Mouse (Mus musculus) stomach, embryonic 14.5 days (tissue): Measurements from ENCODE around the gene Gm45521. TPM values are rescaled to one million over a fixed set of nuclear protein-coding genes. Genes with fewer than 3 reads are reported as not detected.

Experiments used
- ATAC-seq: fragments of 200-750 bp; cut with Nextera tagmentation; 2 replicates; pipeline ENCODE4 v1.8.0; 2017; ENCODE audit warnings: low read depth, moderate TSS enrichment; ENCODE audit not compliant: insufficient number of reproducible peaks, insufficient read depth, low FRiP score
- H3K27ac ChIP-seq: fragments of 300-500 bp; sonication (generic); 2 replicates; pipeline ENCODE4 v1.5.1; 2014; ENCODE audit warnings: mild to moderate bottlenecking, low read length, moderate library complexity, mixed read lengths
- H3K27me3 ChIP-seq: fragments of 300-500 bp; sonication (generic); 2 replicates; pipeline ENCODE4 v1.6.1; 2014; ENCODE audit warnings: low read length, control low read depth, mixed read lengths; ENCODE audit not compliant: control insufficient read depth, insufficient read depth
- H3K36me3 ChIP-seq: fragments of 300-500 bp; sonication (generic); 2 replicates; pipeline ENCODE4 v1.6.1; 2014; ENCODE audit warnings: mild to moderate bottlenecking, control low read depth, low read length, moderate library complexity, mixed read lengths; ENCODE audit not compliant: control insufficient read depth, insufficient read depth
- H3K4me1 ChIP-seq: fragments of 300-500 bp; sonication (generic); 2 replicates; pipeline ENCODE4 v1.6.1; 2014; ENCODE audit warnings: low read length, control low read depth, mixed read lengths; ENCODE audit not compliant: control insufficient read depth, insufficient read depth
- H3K4me2 ChIP-seq: fragments of 300-500 bp; sonication (generic); replicated peaks from 2 replicates; pipeline ENCODE4 v1.6.1; 2014; ENCODE audit warnings: low read depth, low read length, control low read depth
- H3K4me3 ChIP-seq: fragments of 300-500 bp; sonication (generic); 2 replicates; pipeline ENCODE4 v1.5.1; 2014; ENCODE audit warnings: low read depth, low read length, control low read depth
- H3K9ac ChIP-seq: fragments of 300-500 bp; sonication (generic); replicated peaks from 2 replicates; pipeline ENCODE4 v1.6.1; 2014; ENCODE audit warnings: low read depth, mild to moderate bottlenecking, control low read depth, low read length, moderate library complexity, mixed read lengths
- H3K9me3 ChIP-seq: fragments of 300-500 bp; sonication (generic); 2 replicates; pipeline ENCODE4 v1.6.1; 2016; ENCODE audit warnings: low read depth, low read length, control low read depth; ENCODE audit not compliant: control insufficient read depth
- WGBS: fragments of 180-500 bp; shearing (Covaris S2); extraction: QIAGEN DNeasy Blood & Tissue Kit; methylation state at CpG from one replicate; pipeline ENCODE4 v1.1.7; 2014; 5-methylcytosine and 5-hydroxymethylcytosine counted together
- polyA plus RNA-seq: library from polyadenylated mRNA; unstranded; fragments of >200 nt; fragmentation: Nextera tagmentation; extraction: Ambion mirVana; gene quantifications from 2 replicates; pipeline ENCODE4 v1.2.1, GENCODE M21; 2014

Gene Gm45521
- polyA plus RNA-seq, 1 experiment from 2014 or later: not detected

GRCm38 (mm10) chr14:7977471-7977870, 20.4 kb downstream of the Gm45521 start:
- Histone ChIP-seq H3K36me3 (no peaks in the 10 kb centered on the region), H3K4me1 (no peaks in the 10 kb centered on the region), H3K9ac (no peak overlapping the region), H3K9me3 (no peaks in the 10 kb centered on the region), H3K4me3 (no peak overlapping the region), H3K27ac (no peak overlapping the region), H3K27me3 (no peaks in the 10 kb centered on the region), H3K4me2 (no peak overlapping the region)
- 97% methylated on average over 1 of the region's 1 CpGs for WGBS
- no peak for ATAC-seq

- H3K9me3 ChIP-seq: no peaks in the 10 kb centered on the region
- H3K4me1 ChIP-seq: no peaks in the 10 kb centered on the region
- no peak overlapping the region for H3K4me3 ChIP-seq
- 79% methylated on average over 1 of the region's 1 CpGs for WGBS
- H3K27ac ChIP-seq: no peak overlapping the region
- no peaks in the 10 kb centered on the region for H3K27me3 ChIP-seq
- ATAC-seq: no peak
- no peak overlapping the region for H3K4me2 ChIP-seq
- H3K9ac ChIP-seq: no peak overlapping the region
- no peaks in the 10 kb centered on the region for H3K36me3 ChIP-seq
These were observed 21.1 kb downstream of the Gm45521 start for GRCm38 (mm10) chr14:7978183-7978582.

GRCm38 (mm10) chr14:7981226-7981625, 24.1 kb downstream of the Gm45521 start:
- no peak for ATAC-seq
- WGBS: 96% methylated on average over 1 of the region's 1 CpGs
- H3K27me3 ChIP-seq: no peaks in the 10 kb centered on the region
- H3K27ac ChIP-seq: no peak overlapping the region
- no peak overlapping the region for H3K4me3 ChIP-seq
- H3K4me2 ChIP-seq: no peak overlapping the region
- no peaks in the 10 kb centered on the region for H3K36me3 ChIP-seq
- H3K9ac ChIP-seq: no peak overlapping the region
- no peaks in the 10 kb centered on the region for H3K4me1 ChIP-seq
- H3K9me3 ChIP-seq: no peaks in the 10 kb centered on the region

- Histone ChIP-seq H3K27ac (no peak overlapping the region), H3K27me3 (no peaks in the 10 kb centered on the region), H3K4me3 (no peak overlapping the region), H3K4me1 (no peaks in the 10 kb centered on the region), H3K9ac (no peak overlapping the region), H3K36me3 (no peaks in the 10 kb centered on the region), H3K4me2 (no peak overlapping the region), H3K9me3 (no peaks in the 10 kb centered on the region)
- ATAC-seq: no peak
- 92% methylated on average over 6 of the region's 6 CpGs for WGBS
These were observed 29.8 kb downstream of the Gm45521 start for GRCm38 (mm10) chr14:7986913-7987312.

- no peaks in the 10 kb centered on the region for H3K4me1 ChIP-seq
- no peak for ATAC-seq
- H3K27ac ChIP-seq: no peak overlapping the region
- no peaks in the 10 kb centered on the region for H3K27me3 ChIP-seq
- no peaks in the 10 kb centered on the region for H3K9me3 ChIP-seq
- no peak overlapping the region for H3K4me3 ChIP-seq
- no peaks in the 10 kb centered on the region for H3K36me3 ChIP-seq
- 56% methylated on average over 1 of the region's 1 CpGs for WGBS
- H3K9ac ChIP-seq: no peak overlapping the region
- no peak overlapping the region for H3K4me2 ChIP-seq
These were observed 32.3 kb downstream of the Gm45521 start for GRCm38 (mm10) chr14:7989371-7989770.

GRCm38 (mm10) chr14:7989961-7990360, 32.9 kb downstream of the Gm45521 start:
- no peak for ATAC-seq
- Histone ChIP-seq H3K4me3 (no peak overlapping the region), H3K4me1 (no peaks in the 10 kb centered on the region), H3K9me3 (no peaks in the 10 kb centered on the region), H3K27me3 (no peaks in the 10 kb centered on the region), H3K27ac (no peak overlapping the region), H3K9ac (no peak overlapping the region), H3K36me3 (no peaks in the 10 kb centered on the region), H3K4me2 (no peak overlapping the region)
- WGBS: 65% methylated on average over 3 of the region's 3 CpGs

- WGBS: 78% methylated on average over 5 of the region's 5 CpGs
- no peak overlapping the region for H3K9ac ChIP-seq
- H3K27ac ChIP-seq: no peak overlapping the region
- H3K27me3 ChIP-seq: no peaks in the 10 kb centered on the region
- no peak overlapping the region for H3K4me3 ChIP-seq
- ATAC-seq: no peak
- H3K36me3 ChIP-seq: no peaks in the 10 kb centered on the region
- H3K9me3 ChIP-seq: no peaks in the 10 kb centered on the region
- no peak overlapping the region for H3K4me2 ChIP-seq
- H3K4me1 ChIP-seq: no peaks in the 10 kb centered on the region
These were observed 34.2 kb downstream of the Gm45521 start for GRCm38 (mm10) chr14:7991108-7991776.

GRCm38 (mm10) chr14:7992158-7992557, 35.1 kb downstream of the Gm45521 start:
- Histone ChIP-seq H3K27ac (no peak overlapping the region), H3K27me3 (no peaks in the 10 kb centered on the region), H3K4me3 (no peak overlapping the region), H3K36me3 (no peaks in the 10 kb centered on the region), H3K9ac (no peak overlapping the region), H3K4me1 (no peaks in the 10 kb centered on the region), H3K9me3 (no peaks in the 10 kb centered on the region), H3K4me2 (no peak overlapping the region)
- WGBS: 57% methylated on average over 6 of the region's 6 CpGs
- no peak for ATAC-seq

GRCm38 (mm10) chr14:7994271-7994767, 37.2 kb downstream of the Gm45521 start, which contains the start of gene Dnase1l3:
Dnase1l3 (minus strand) TSS chr14:7994573.
- no peaks in the 10 kb centered on the region for H3K36me3 ChIP-seq

More at GRCm38 (mm10) chr14:7994271-7994767, 37.2 kb downstream of the Gm45521 start, which contains the start of gene Dnase1l3:
- 55% methylated on average over 8 of the region's 8 CpGs for WGBS
- Histone ChIP-seq H3K4me1 (no peaks in the 10 kb centered on the region), H3K9ac (no peak within 1 kb of the TSS), H3K9me3 (no peaks in the 10 kb centered on the region), H3K27me3 (no peaks in the 10 kb centered on the region), H3K27ac (no peak within 1 kb of the TSS), H3K4me3 (no peak within 1 kb of the TSS), H3K4me2 (no peak within 1 kb of the TSS)
- no peak for ATAC-seq
